8 mouse cellular contexts compared by ENCODE assay signal in the genomic region with DNA sequence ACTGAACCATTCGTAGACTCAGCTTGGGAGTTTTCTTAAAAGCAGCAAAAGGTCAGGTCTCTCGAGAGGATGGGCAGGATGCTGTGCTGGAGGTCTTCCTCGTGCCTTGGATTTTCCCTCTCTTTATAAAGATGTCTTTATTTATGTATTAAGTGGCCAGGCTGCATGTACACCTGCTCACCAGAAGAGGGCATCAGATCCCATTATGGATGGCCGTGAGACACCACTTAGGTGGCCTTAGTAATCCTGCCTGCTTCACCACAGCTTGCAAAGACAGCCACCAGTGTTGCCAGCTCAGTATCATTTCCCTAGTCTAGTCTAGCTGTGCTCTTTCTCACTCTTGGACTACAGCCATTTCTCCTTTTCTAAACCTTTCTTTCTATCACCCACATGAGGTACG. TPM values are rescaled to one million over a fixed set of nuclear protein-coding genes. Genes with fewer than 3 reads are reported as not detected.
A peak's percentile ranks its signal among the peaks of the same experiment; 100 is the strongest.
DNase-seq lines count a peak whose midpoint lies in the region; ATAC-seq and TF ChIP-seq lines count a peak whose summit lies in the region.
"Had no signal": no experiment of that assay in that cellular context is flagged by ENCODE, and none has a peak within 500 bp of the region (broad histone marks: within the 10 kb centered on the region; RNA-seq: fewer than 3 reads in every experiment).

No protein-coding gene starts in this region.

- H3K4me2 ChIP-seq in limb, embryonic 14.5 days (replicated peaks; ENCODE audit: low read depth, low read length, severe bottlenecking), result no peak overlapping the region
- H3K4me2 ChIP-seq: midbrain, embryonic 12.5 days had no signal

- DNase-seq in kidney, adult 9 months, result peak; percentile 36
- no peak for DNase-seq in kidney, adult 11 months
- peak; percentile 34 for DNase-seq in limb, embryonic 14.5 days (ENCODE audit: low spot score)
- DNase-seq in layer of hippocampus, adult 8-10 months (ENCODE audit: low spot score in 2 of 2), result no peak
- DNase-seq in heart, postnatal 25 days (ENCODE audit: low spot score), result no peak

- H3K27ac ChIP-seq in limb, embryonic 14.5 days (replicated peaks; ENCODE audit: low read depth, low read length), result no peak overlapping the region
- H3K27ac ChIP-seq: midbrain, embryonic 12.5 days had no signal

- H3K4me1 ChIP-seq in E14TG2a.4 (replicated peaks; ENCODE audit: low read depth, low read length), result peaks cover 9% of the 10 kb centered on the region
- no peaks in the 10 kb centered on the region for H3K4me1 ChIP-seq in limb, embryonic 14.5 days (ENCODE audit: control insufficient read depth, insufficient read depth, low read length)
- H3K4me1 ChIP-seq: midbrain, embryonic 12.5 days had no signal

- no peak overlapping the region for H3K9ac ChIP-seq in limb, embryonic 14.5 days (ENCODE audit: low read depth, low read length, severe bottlenecking)
- H3K9ac ChIP-seq: midbrain, embryonic 12.5 days had no signal

- peak; percentile 88 for TF ChIP-seq CTCF in E14TG2a.4 (conservative IDR thresholded peaks at IDR 0.05; ENCODE audit: low read length)

- peak; percentile 40 for ATAC-seq in activated CD4-positive, CD25-positive, alpha-beta regulatory T cell, adult 4 months
- no peak for ATAC-seq in limb, embryonic 14.5 days (ENCODE audit: low FRiP score, low read depth)

- TF ChIP-seq POLR2A in limb, embryonic 14.5 days (IDR thresholded peaks at IDR 0.05; ENCODE audit: borderline replicate concordance, extremely low read depth, insufficient read depth, insufficient read length), result no peak

- no peaks in the 10 kb centered on the region for H3K27me3 ChIP-seq in E14TG2a.4 (ENCODE audit: insufficient read depth, low read length)
- no peaks in the 10 kb centered on the region for H3K27me3 ChIP-seq in limb, embryonic 14.5 days (ENCODE audit: control insufficient read depth, insufficient read depth, low read length)
- H3K27me3 ChIP-seq: midbrain, embryonic 12.5 days had no signal

- WGBS in limb, embryonic 14.5 days, result 51% methylated on average over 5 of the region's 5 CpGs

- peaks cover 98% of the 10 kb centered on the region for H3K36me3 ChIP-seq in E14TG2a.4 (ENCODE audit: insufficient read depth, low read length)
- H3K36me3 ChIP-seq in limb, embryonic 14.5 days (ENCODE audit: control insufficient read depth, insufficient read depth, low read length), result peaks cover 93% of the 10 kb centered on the region

- intact Hi-C loops in heart, postnatal 25 days (cut with DNase I), result loop anchor here (5.0 kb wide), 2 partner anchors 47 to 67 kb away; no protein-coding TSS in a partner anchor

- H3K4me3 ChIP-seq in E14TG2a.4 (replicated peaks; ENCODE audit: low read length), result no peak overlapping the region
- no peak overlapping the region for H3K4me3 ChIP-seq in limb, embryonic 14.5 days (replicated peaks; ENCODE audit: low read length)
- H3K4me3 ChIP-seq: midbrain, embryonic 12.5 days had no signal

- no peaks in the 10 kb centered on the region for H3K9me3 ChIP-seq in E14TG2a.4 (ENCODE audit: low read length)
- no peaks in the 10 kb centered on the region for H3K9me3 ChIP-seq in limb, embryonic 14.5 days (ENCODE audit: control insufficient read depth, low read length)
- H3K9me3 ChIP-seq: midbrain, embryonic 12.5 days had no signal

RNA-seq across cellular contexts. Expression of a gene that starts 19.7 kb away (rescaled TPM):
- polyA plus RNA-seq in activated CD4-positive, CD25-positive, alpha-beta regulatory T cell, adult 4 months (2017; shearing (Covaris generic)), result not detected
- not detected in 2 replicates for polyA plus RNA-seq in limb, embryonic 14.5 days (2012; rRNA removed)
- not detected in 2 replicates for polyA plus RNA-seq in limb, embryonic 14.5 days (2014; fragmentation: Nextera tagmentation; extraction: Ambion mirVana)
- total RNA-seq in layer of hippocampus, adult 8-10 months (2022), result 1 to 10 TPM; 2.0 to 3.2 (median 3.0) TPM
- total RNA-seq in heart, postnatal 25 days (2021), result not detected

RNA-seq across cellular contexts. Expression of a gene that starts 20.6 kb away (rescaled TPM):
- not detected for polyA plus RNA-seq in activated CD4-positive, CD25-positive, alpha-beta regulatory T cell, adult 4 months (2017; shearing (Covaris generic))
- polyA plus RNA-seq in limb, embryonic 14.5 days (2012; rRNA removed), result 1.2 and 1.6 TPM in 2 replicates
- polyA plus RNA-seq in limb, embryonic 14.5 days (2014; fragmentation: Nextera tagmentation; extraction: Ambion mirVana), result 0.56 and 0.97 TPM in 2 replicates
- 10 to 100 TPM; 13.2 to 14.3 (median 13.7) TPM for total RNA-seq in layer of hippocampus, adult 8-10 months (2022)
- total RNA-seq in heart, postnatal 25 days (2021), result under 1 TPM; 0.05 to 0.11 TPM

RNA-seq across cellular contexts. Expression of a gene that starts 29.4 kb away (rescaled TPM):
- 10 to 100 TPM; 68.8 to 80.0 TPM for polyA plus RNA-seq in activated CD4-positive, CD25-positive, alpha-beta regulatory T cell, adult 4 months (2017; shearing (Covaris generic))
- polyA plus RNA-seq in limb, embryonic 14.5 days (2012; rRNA removed), result 63.8 and 84.0 TPM in 2 replicates
- 123 and 124 TPM in 2 replicates for polyA plus RNA-seq in limb, embryonic 14.5 days (2014; fragmentation: Nextera tagmentation; extraction: Ambion mirVana)
- total RNA-seq in layer of hippocampus, adult 8-10 months (2022), result 10 to 100 TPM; 73.3 to 81.8 (median 74.5) TPM
- 1,000 to 10,000 TPM; 1,064 to 1,096 TPM for total RNA-seq in heart, postnatal 25 days (2021)

RNA-seq across cellular contexts. Expression of a gene that starts 29.5 kb away (rescaled TPM):
- polyA plus RNA-seq in activated CD4-positive, CD25-positive, alpha-beta regulatory T cell, adult 4 months (2017; shearing (Covaris generic)), result 100 to 1,000 TPM; 111 to 127 TPM
- 73.4 and 74.3 TPM in 2 replicates for polyA plus RNA-seq in limb, embryonic 14.5 days (2012; rRNA removed)
- polyA plus RNA-seq in limb, embryonic 14.5 days (2014; fragmentation: Nextera tagmentation; extraction: Ambion mirVana), result 128 and 132 TPM in 2 replicates
- 100 to 1,000 TPM in 2 of 4 experiments, 10 to 100 TPM in 2; 85.7 to 106 (median 100) TPM for total RNA-seq in layer of hippocampus, adult 8-10 months (2022)
- total RNA-seq in heart, postnatal 25 days (2021), result 1,000 to 10,000 TPM; 1,651 to 1,795 TPM

RNA-seq across cellular contexts. Expression of a gene that starts 52.2 kb away (rescaled TPM):
- polyA plus RNA-seq in activated CD4-positive, CD25-positive, alpha-beta regulatory T cell, adult 4 months (2017; shearing (Covaris generic)), result 100 to 1,000 TPM; 112 to 171 TPM
- 126 and 166 TPM in 2 replicates for polyA plus RNA-seq in limb, embryonic 14.5 days (2012; rRNA removed)
- polyA plus RNA-seq in limb, embryonic 14.5 days (2014; fragmentation: Nextera tagmentation; extraction: Ambion mirVana), result 229 and 250 TPM in 2 replicates
- 1 to 10 TPM; 4.9 to 9.1 (median 6.2) TPM for total RNA-seq in layer of hippocampus, adult 8-10 months (2022)
- total RNA-seq in heart, postnatal 25 days (2021), result 1 to 10 TPM; 2.4 to 5.2 TPM

Comparison
In these comparisons a context has a peak if more than half of its experiments do, and no peak if none do; other contexts are left out.
1. DNase-seq: peak in kidney, adult 9 months (single experiment) and limb, embryonic 14.5 days (single experiment); none in kidney, adult 11 months (single experiment), layer of hippocampus, adult 8-10 months (0 of 2) and heart, postnatal 25 days (single experiment).
2. RNA of a gene that starts 20.6 kb away (total RNA-seq): 13.2 to 14.3 TPM in layer of hippocampus, adult 8-10 months; 0.05 to 0.11 TPM in heart, postnatal 25 days; every median in the first group is over 10 times any median in the second.
3. RNA of a gene that starts 29.4 kb away (total RNA-seq): 1,064 to 1,096 TPM in heart, postnatal 25 days; 73.3 to 81.8 TPM in layer of hippocampus, adult 8-10 months; every median in the first group is over 10 times any median in the second.